Mouse (Mus musculus) thymus, adult 18-20 months (tissue): ENCODE results near the gene Gm49353.

Source experiments
- DNase-seq, 2 experiments: peaks; one replicate each; pipeline ENCODE4 v3.0.0; 2022; ENCODE audit warnings: mixed read lengths in 2 of 2

The Gm49353 gene

GRCm38 (mm10) chr10:29198642-29199041, at the start of gene Gm49353:
Gene Gm49353, plus strand, starts transcription at chr10:29198954.
- DNase-seq, result no peak

- DNase-seq, result no peak
Observed at GRCm38 (mm10) chr10:29155304-29155703, 43.5 kb upstream of the Gm49353 start.

GRCm38 (mm10) chr10:29161664-29162063, 37.1 kb upstream of the Gm49353 start:
- DNase-seq, result no peak

GRCm38 (mm10) chr10:29173778-29174177, 25.0 kb upstream of the Gm49353 start:
- DNase-seq, result no peak

GRCm38 (mm10) chr10:29175656-29176055, 23.1 kb upstream of the Gm49353 start:
- DNase-seq, result no peak

GRCm38 (mm10) chr10:29176881-29177280, 21.9 kb upstream of the Gm49353 start:
- DNase-seq, result no peak

GRCm38 (mm10) chr10:29178003-29178402, 20.8 kb upstream of the Gm49353 start:
- DNase-seq, result no peak

GRCm38 (mm10) chr10:29180210-29180609, 18.5 kb upstream of the Gm49353 start:
- DNase-seq, result no peak

GRCm38 (mm10) chr10:29181046-29181445, 17.7 kb upstream of the Gm49353 start:
- no peak for DNase-seq

GRCm38 (mm10) chr10:29193769-29194168, 5.0 kb upstream of the Gm49353 start:
- DNase-seq, result no peak

GRCm38 (mm10) chr10:29196811-29197210, 1.9 kb upstream of the Gm49353 start:
- no peak for DNase-seq

GRCm38 (mm10) chr10:29199835-29200234, 1.1 kb downstream of the Gm49353 start:
- no peak for DNase-seq

- no peak for DNase-seq
Observed at GRCm38 (mm10) chr10:29200609-29201008, 1.9 kb downstream of the Gm49353 start.

- no peak for DNase-seq
Observed at GRCm38 (mm10) chr10:29206730-29207129, 8.0 kb downstream of the Gm49353 start.

- no peak for DNase-seq
Observed at GRCm38 (mm10) chr10:29208735-29209134, 10.0 kb downstream of the Gm49353 start.

- no peak for DNase-seq
Observed at GRCm38 (mm10) chr10:29211453-29211852, 12.7 kb downstream of the Gm49353 start, which contains the start of gene 9330159F19Rik. Gene 9330159F19Rik, plus strand, starts transcription at chr10:29211606.

GRCm38 (mm10) chr10:29213534-29214100, 14.9 kb downstream of the Gm49353 start:
- DNase-seq, result no peak

GRCm38 (mm10) chr10:29216957-29217356, 18.2 kb downstream of the Gm49353 start:
- no peak for DNase-seq

- DNase-seq, result no peak
Observed at GRCm38 (mm10) chr10:29217451-29217850, 18.7 kb downstream of the Gm49353 start.

GRCm38 (mm10) chr10:29225329-29225728, 26.6 kb downstream of the Gm49353 start:
- DNase-seq, result no peak

GRCm38 (mm10) chr10:29231208-29231607, 32.5 kb downstream of the Gm49353 start:
- no peak for DNase-seq
